Mouse (Mus musculus) hindbrain, embryonic 12.5 days (tissue): ENCODE data around the gene Ell3. TPM values are rescaled to one million over a fixed set of nuclear protein-coding genes. Genes with fewer than 3 reads are reported as not detected.

Experiments used
- ATAC-seq: fragments of 200-750 bp; cut with Nextera tagmentation; 2 replicates; pipeline ENCODE4 v1.8.0; 2017; ENCODE audit warnings: moderate TSS enrichment; ENCODE audit not compliant: low FRiP score
- H3K27ac ChIP-seq: fragments of 300-500 bp; sonication (generic); 2 replicates; pipeline ENCODE4 v1.5.1; 2016; ENCODE audit warnings: mild to moderate bottlenecking
- H3K27me3 ChIP-seq: fragments of 300-500 bp; sonication (generic); 2 replicates; pipeline ENCODE4 v1.6.1; 2016; ENCODE audit warnings: mild to moderate bottlenecking
- H3K36me3 ChIP-seq: fragments of 300-500 bp; sonication (generic); 2 replicates; pipeline ENCODE4 v1.6.1; 2016; ENCODE audit warnings: mild to moderate bottlenecking
- H3K4me1 ChIP-seq: fragments of 300-500 bp; sonication (generic); 2 replicates; pipeline ENCODE4 v1.6.1; 2016
- H3K4me2 ChIP-seq: fragments of 300-500 bp; sonication (generic); replicated peaks from 2 replicates; pipeline ENCODE4 v1.6.1; 2016; ENCODE audit warnings: mild to moderate bottlenecking
- H3K4me3 ChIP-seq: fragments of 300-500 bp; sonication (generic); 2 replicates; pipeline ENCODE4 v1.5.1; 2016; ENCODE audit warnings: mild to moderate bottlenecking
- H3K9ac ChIP-seq: fragments of 300-500 bp; sonication (generic); 2 replicates; pipeline ENCODE4 v1.6.1; 2016; ENCODE audit warnings: mild to moderate bottlenecking, moderate library complexity
- H3K9me3 ChIP-seq: fragments of 300-500 bp; sonication (generic); replicated peaks from 2 replicates; pipeline ENCODE4 v1.6.1; 2016; ENCODE audit warnings: mild to moderate bottlenecking
- WGBS: fragments of 180-500 bp; shearing (Covaris S2); methylation state at CpG from one replicate; pipeline ENCODE4 v1.1.7; 2016; 5-methylcytosine and 5-hydroxymethylcytosine counted together
- polyA plus RNA-seq: library from polyadenylated mRNA; unstranded; fragments of >200 nt; fragmentation: Nextera tagmentation; extraction: Ambion mirVana; gene quantifications from 2 replicates; pipeline ENCODE4 v1.2.1, GENCODE M21; 2016

The Ell3 gene
- polyA plus RNA-seq, 1 experiment from 2014 or later, result 5.7 TPM

GRCm38 (mm10) chr2:121456692-121457642 is 12.9 kb upstream of the Ell3 start, which contains the start of gene Serinc4:
Gene Serinc4, minus strand, starts transcription at chr2:121456781.
- Histone ChIP-seq H3K27ac (peak within 1 kb of the TSS; percentile 78), H3K4me2 (peak within 1 kb of the TSS; percentile 65), H3K9ac (peak within 1 kb of the TSS; percentile 76), H3K4me1 (peaks cover 14% of the 10 kb centered on the region), H3K36me3 (peaks cover 38% of the 10 kb centered on the region), H3K9me3 (no peaks in the 10 kb centered on the region), H3K4me3 (peak within 1 kb of the TSS; percentile 78), H3K27me3 (no peaks in the 10 kb centered on the region)
- peak; percentile 90 for ATAC-seq
- WGBS, result 4% methylated on average over 41 of the region's 41 CpGs

GRCm38 (mm10) chr2:121455534-121455933 is 11.5 kb upstream of the Ell3 start:
- Histone ChIP-seq H3K9ac (no peak overlapping the region), H3K36me3 (peaks cover 33% of the 10 kb centered on the region), H3K4me2 (no peak overlapping the region), H3K27me3 (no peaks in the 10 kb centered on the region), H3K4me3 (no peak overlapping the region), H3K27ac (no peak overlapping the region), H3K4me1 (peaks cover 23% of the 10 kb centered on the region), H3K9me3 (no peaks in the 10 kb centered on the region)
- 78% methylated on average over 5 of the region's 5 CpGs for WGBS
- ATAC-seq, result no peak

GRCm38 (mm10) chr2:121453917-121454316 is 9.8 kb upstream of the Ell3 start:
- WGBS, result 88% methylated on average over 6 of the region's 6 CpGs
- Histone ChIP-seq H3K36me3 (peaks cover 25% of the 10 kb centered on the region), H3K27me3 (no peaks in the 10 kb centered on the region), H3K27ac (no peak overlapping the region), H3K4me3 (no peak overlapping the region), H3K9ac (no peak overlapping the region), H3K4me2 (no peak overlapping the region), H3K9me3 (no peaks in the 10 kb centered on the region), H3K4me1 (peaks cover 28% of the 10 kb centered on the region)
- ATAC-seq, result no peak

GRCm38 (mm10) chr2:121452990-121453389 is 8.9 kb upstream of the Ell3 start, which contains the start of gene Hypk:
Gene Hypk, plus strand, starts transcription at chr2:121453290.
- no peak within 1 kb of the TSS for H3K27ac ChIP-seq
- H3K36me3 ChIP-seq, result peaks cover 19% of the 10 kb centered on the region
- no peak within 1 kb of the TSS for H3K4me2 ChIP-seq
- H3K4me1 ChIP-seq, result peaks cover 30% of the 10 kb centered on the region
- H3K9me3 ChIP-seq, result no peaks in the 10 kb centered on the region
- H3K4me3 ChIP-seq, result no peak within 1 kb of the TSS
- no peak for ATAC-seq
- 87% methylated on average over 4 of the region's 4 CpGs for WGBS
- no peaks in the 10 kb centered on the region for H3K27me3 ChIP-seq
- H3K9ac ChIP-seq, result no peak within 1 kb of the TSS

- Histone ChIP-seq H3K4me2 (no peak overlapping the region), H3K4me1 (peaks cover 28% of the 10 kb centered on the region), H3K4me3 (no peak overlapping the region), H3K9me3 (no peaks in the 10 kb centered on the region), H3K27me3 (no peaks in the 10 kb centered on the region), H3K27ac (no peak overlapping the region), H3K9ac (no peak overlapping the region), H3K36me3 (peaks cover 19% of the 10 kb centered on the region)
- 82% methylated on average over 4 of the region's 4 CpGs for WGBS
- ATAC-seq, result no peak
Measured at GRCm38 (mm10) chr2:121452361-121452760, 8.3 kb upstream of the Ell3 start.

DNA sequence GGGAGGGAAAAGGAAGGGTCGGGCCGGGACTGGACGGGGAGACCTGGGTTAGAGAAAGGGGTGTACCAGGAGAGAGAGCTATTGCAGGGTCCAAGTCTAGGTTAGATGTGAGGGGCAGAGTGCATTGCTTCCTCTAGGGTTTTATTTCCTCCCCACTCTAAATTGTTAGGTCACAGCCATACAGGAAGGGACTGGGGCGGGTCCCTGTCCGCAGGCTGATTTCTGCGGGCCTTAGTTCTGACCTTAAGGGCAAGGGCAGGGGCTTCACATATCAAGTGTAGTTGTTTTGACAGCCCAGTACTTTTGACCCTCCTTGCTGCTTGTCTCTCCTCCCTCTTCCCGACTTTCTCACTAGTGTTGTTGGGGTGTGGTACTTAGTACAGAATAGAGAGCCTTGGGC is 6.0 kb upstream of the Ell3 start:
- no peaks in the 10 kb centered on the region for H3K27me3 ChIP-seq
- H3K4me1 ChIP-seq, result peaks cover 23% of the 10 kb centered on the region
- peaks cover 19% of the 10 kb centered on the region for H3K36me3 ChIP-seq
- peak overlapping the region; percentile 98 for H3K27ac ChIP-seq
- 6% methylated on average over 7 of the region's 7 CpGs for whole genome bisulfite sequencing
- peak overlapping the region; percentile 95 for H3K4me2 ChIP-seq
- no peak for ATAC-seq
- no peaks in the 10 kb centered on the region for H3K9me3 ChIP-seq
- H3K4me3 ChIP-seq, result peak overlapping the region; percentile 99
- peak overlapping the region; percentile 96 for H3K9ac ChIP-seq

- Histone ChIP-seq H3K9me3 (no peaks in the 10 kb centered on the region), H3K9ac (peak overlapping the region; percentile 96), H3K4me2 (peak overlapping the region; percentile 95), H3K4me1 (peaks cover 23% of the 10 kb centered on the region), H3K4me3 (peak overlapping the region; percentile 99), H3K27me3 (no peaks in the 10 kb centered on the region), H3K27ac (peak overlapping the region; percentile 98), H3K36me3 (peaks cover 19% of the 10 kb centered on the region)
- under 1% methylated on average over 42 of the region's 54 CpGs for WGBS
- ATAC-seq, result peak; percentile 71
Measured at GRCm38 (mm10) chr2:121449545-121450011, 5.5 kb upstream of the Ell3 start.

DNA sequence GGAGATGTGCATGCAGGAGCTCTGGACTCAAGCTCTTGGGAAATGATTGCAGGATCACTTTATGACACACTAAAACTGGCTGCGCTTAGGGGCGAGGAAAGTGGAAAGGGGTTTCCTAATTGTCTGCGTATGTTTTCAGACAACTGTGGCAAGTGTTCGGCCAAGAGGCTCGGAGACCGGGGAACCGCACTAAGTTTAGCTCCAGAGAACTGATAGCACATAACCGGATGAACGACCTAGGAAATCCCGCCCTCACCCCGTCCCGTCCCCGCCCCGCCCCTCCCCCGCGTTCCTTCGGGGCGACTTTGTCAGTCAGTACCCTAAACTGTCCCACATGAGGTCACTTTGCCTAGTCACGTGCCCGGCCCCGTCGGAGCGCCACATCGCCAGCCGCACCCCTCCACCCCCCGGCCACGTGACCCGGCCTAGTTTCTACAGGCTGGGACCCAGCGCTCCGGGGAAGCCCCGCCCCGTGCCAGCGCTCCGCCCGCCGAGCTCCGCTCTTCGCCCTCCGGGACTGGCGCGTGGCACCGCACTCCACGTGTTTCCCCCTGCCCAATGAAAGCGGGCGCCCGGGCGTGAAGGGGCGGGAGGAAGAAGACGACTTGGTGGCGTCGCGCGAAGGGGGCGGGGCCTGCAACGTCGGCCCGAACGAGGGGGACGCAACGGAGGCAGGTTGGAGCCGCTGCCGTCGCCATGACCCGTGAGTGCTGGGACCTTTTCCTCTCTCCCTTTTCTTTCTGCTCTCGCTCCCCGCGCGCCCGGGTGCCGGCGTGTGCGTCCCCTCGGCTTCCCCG is 4.9 kb upstream of the Ell3 start, which contains the start of gene Serf2:
TSS of gene Serf2 (plus strand) at position 457 of the 797 bp plus-strand sequence.
- Histone ChIP-seq H3K9ac (peak within 1 kb of the TSS; percentile 96), H3K4me1 (peaks cover 23% of the 10 kb centered on the region), H3K27me3 (0 out of 2 replicates have a peak, but pooled peaks cover 3% of the 10 kb centered on the region), H3K9me3 (no peaks in the 10 kb centered on the region), H3K36me3 (peaks cover 18% of the 10 kb centered on the region), H3K27ac (peak within 1 kb of the TSS; percentile 98), H3K4me2 (peak within 1 kb of the TSS; percentile 95), H3K4me3 (peak within 1 kb of the TSS; percentile 99)
- under 1% methylated on average over 72 of the region's 74 CpGs for WGBS
- peak; percentile 99 for ATAC-seq

GRCm38 (mm10) chr2:121448136-121448535 is 4.1 kb upstream of the Ell3 start:
- Histone ChIP-seq H3K27me3 (peaks cover 5% of the 10 kb centered on the region; the same call in 1 of the 2 replicates), H3K27ac (peak overlapping the region; percentile 71; the same call in 1 of the 2 replicates), H3K4me2 (peak overlapping the region; percentile 58), H3K4me1 (peaks cover 25% of the 10 kb centered on the region), H3K4me3 (peak overlapping the region; percentile 99), H3K9ac (peak overlapping the region; percentile 41; the same call in 1 of the 2 replicates), H3K9me3 (no peaks in the 10 kb centered on the region), H3K36me3 (peaks cover 10% of the 10 kb centered on the region)
- no peak for ATAC-seq
- WGBS, result 16% methylated on average over 9 of the region's 9 CpGs

DNA sequence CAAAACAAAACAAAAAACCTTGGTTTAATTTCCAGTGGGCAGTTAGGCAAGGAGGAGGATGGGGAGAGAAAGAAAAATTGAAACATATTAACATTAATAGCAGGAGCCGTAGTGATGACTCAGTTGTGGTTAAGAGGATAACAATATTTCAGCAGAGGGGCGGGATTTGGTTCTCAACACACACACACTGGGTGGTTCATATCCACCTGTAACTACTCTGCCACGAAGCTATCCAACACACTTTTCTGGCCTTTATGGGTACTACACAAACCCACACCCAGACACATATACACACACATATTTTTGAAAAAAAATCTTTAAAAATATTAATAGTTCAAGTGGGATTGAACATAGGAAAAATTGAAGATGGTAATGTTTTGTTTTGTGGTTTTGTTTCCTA is 2.9 kb upstream of the Ell3 start:
- peaks cover 33% of the 10 kb centered on the region for H3K4me1 ChIP-seq
- H3K4me2 ChIP-seq, result no peak overlapping the region
- H3K9ac ChIP-seq, result no peak overlapping the region
- no peak overlapping the region for H3K4me3 ChIP-seq
- no peak for ATAC-seq
- H3K9me3 ChIP-seq, result no peaks in the 10 kb centered on the region
- no peaks in the 10 kb centered on the region for H3K36me3 ChIP-seq
- peaks cover 16% of the 10 kb centered on the region for H3K27me3 ChIP-seq
- 91% methylated on average over 3 of the region's 3 CpGs for WGBS
- H3K27ac ChIP-seq, result no peak overlapping the region

DNA sequence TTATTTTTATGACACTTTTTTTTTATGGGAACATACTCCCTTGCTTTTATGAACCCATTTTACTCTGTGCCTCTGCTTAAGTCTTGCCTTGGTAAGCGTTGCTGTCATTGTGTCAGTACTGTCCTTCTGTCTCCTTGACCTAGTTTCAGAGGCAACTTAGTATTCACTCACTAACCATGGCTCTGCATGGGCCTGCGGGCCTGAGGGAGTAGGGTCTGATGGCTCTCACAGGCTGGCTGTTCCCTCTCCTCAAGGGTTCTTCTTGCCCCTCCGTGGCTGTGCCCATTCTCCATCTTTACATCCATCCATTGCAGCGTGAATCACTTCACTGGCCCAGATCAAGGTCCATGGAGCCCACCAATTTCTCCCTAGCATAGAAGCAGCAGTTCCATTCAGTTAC is 2.4 kb upstream of the Ell3 start:
- Histone ChIP-seq H3K4me1 (peaks cover 37% of the 10 kb centered on the region), H3K9ac (no peak overlapping the region), H3K27ac (no peak overlapping the region), H3K36me3 (no peaks in the 10 kb centered on the region), H3K9me3 (no peaks in the 10 kb centered on the region), H3K27me3 (peaks cover 21% of the 10 kb centered on the region), H3K4me2 (no peak overlapping the region), H3K4me3 (no peak overlapping the region)
- 83% methylated on average over 4 of the region's 4 CpGs for WGBS
- ATAC-seq, result no peak

DNA sequence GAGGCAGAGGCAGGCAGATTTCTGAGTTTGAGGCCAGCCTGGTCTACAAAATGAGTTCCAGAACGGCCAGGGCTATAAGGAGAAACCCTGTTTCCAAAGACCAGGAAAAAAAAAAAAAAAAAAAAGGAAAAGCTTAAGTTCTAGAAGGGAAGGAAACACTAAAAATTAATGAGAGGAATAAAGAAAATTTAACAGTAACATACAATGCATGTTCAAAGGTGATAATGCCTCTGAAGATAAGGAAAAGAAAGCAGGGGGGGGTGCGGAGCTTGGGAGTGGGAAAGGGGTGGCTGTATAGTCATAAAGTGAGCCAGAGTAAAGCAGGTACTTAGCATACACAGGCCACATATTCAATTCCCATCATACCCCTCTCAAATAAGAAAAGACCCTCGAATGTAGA is 1.0 kb upstream of the Ell3 start:
- Histone ChIP-seq H3K27me3 (peaks cover 31% of the 10 kb centered on the region), H3K4me1 (peaks cover 28% of the 10 kb centered on the region), H3K9ac (no peak overlapping the region), H3K27ac (no peak overlapping the region), H3K36me3 (no peaks in the 10 kb centered on the region), H3K9me3 (no peaks in the 10 kb centered on the region), H3K4me2 (no peak overlapping the region), H3K4me3 (no peak overlapping the region)
- ATAC-seq, result no peak
- 87% methylated on average over 3 of the region's 3 CpGs for WGBS
